Mouse (Mus musculus) embryo, embryonic 11 days (tissue): Measurements from ENCODE around the gene Rinl.

Source experiments
- DNase-seq: peaks from one replicate; pipeline ENCODE4 v3.0.0-alpha.2; 2015

Gene Rinl

GRCm38 (mm10) chr7:28825686-28826401, 37.1 kb downstream of the Rinl start:
- no peak for DNase-seq

- DNase-seq = no peak
Measured at GRCm38 (mm10) chr7:28826402-28826772, 37.6 kb downstream of the Rinl start.

DNA sequence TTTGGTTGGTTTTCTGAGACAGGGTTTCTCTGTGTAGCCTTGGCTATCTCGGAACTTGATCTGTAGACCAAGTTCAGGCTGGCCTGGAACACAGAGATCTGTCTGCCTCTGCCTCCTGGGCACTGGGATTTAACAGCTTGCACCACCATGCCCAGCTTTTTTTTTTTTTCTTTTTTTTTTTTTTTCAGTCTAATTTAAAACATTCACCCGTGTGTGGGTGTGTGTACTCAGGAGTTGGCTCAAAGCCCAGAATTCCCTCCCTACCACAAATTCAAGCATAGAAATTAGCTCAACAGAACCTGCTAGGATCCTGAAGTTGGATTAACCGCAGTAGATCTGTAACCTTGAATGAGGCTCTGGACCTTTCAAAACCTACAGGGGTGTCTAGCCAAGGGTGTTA, 38.6 kb downstream of the Rinl start:
- no peak for DNase-seq

DNA sequence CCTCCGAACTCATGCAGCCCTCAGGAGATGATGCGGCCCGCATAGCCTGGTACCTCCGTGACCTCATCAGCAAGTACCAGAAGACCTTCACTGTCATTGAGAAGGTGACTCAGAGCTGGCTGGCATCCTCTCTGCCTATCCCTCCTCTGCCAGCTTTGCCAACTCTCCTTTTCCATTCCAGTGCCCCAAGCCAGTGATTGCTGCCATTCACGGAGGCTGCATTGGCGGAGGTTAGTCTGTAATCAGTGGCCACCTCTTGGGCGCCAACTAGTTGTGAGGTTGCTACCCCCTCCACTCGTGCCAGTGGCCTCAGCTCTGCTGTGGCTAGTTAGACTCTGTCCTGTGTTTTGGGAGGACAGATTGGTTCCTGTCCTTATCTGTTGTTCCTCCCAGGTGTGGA, 41.1 kb downstream of the Rinl start:
- DNase-seq = no peak

- no peak for DNase-seq
Measured at GRCm38 (mm10) chr7:28830981-28831380, 42.2 kb downstream of the Rinl start.

GRCm38 (mm10) chr7:28831411-28832125, 42.8 kb downstream of the Rinl start:
- no peak for DNase-seq

DNA sequence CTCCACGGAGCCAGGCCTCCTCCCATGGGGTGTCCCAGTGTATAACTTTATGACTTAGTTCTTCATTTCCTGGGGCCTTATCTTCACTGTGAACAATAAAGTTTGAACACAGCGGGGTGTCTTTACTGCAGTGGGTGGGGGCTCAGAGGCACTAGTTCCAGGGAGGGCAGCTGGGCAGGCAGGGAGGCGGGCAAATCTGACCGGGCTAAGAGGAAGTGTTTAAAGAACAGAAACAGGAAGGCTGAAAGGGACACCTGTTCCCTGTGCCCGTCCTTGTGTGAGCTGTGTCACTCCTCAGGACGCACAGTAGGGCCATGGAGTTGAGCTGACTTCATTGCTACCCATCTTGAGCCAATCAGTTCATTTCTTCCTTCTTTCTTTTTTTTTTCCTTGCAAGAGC, 43.4 kb downstream of the Rinl start:
- no peak for DNase-seq

DNA sequence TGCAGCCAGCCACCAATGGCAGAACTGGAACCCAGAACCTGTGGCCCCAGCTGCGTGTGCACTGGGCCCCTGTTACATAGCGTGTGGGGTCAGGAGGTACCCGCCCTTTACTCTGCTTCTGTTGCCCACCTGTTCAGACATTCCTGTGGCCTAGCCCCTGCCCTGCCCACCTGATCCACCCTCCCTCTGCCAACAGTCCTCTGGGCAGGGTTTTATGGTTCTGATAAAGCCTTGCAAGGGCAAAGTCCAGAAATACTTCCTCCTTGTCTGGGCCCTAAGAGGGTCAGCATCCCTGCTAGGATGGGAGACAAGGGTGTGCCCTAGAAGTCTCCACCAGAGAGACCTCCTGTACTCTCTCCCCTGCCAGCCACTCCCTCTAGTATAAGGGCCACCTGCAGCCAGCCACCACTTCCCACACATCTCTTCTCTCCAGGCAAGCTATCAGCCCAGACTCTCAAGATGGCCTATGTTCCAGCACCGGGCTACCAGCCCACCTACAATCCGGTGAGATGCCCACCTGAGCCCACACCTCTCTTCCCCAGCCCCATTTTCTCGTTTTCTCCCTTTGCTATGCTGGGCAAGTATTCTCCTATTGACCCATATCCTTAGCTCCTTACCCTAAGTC, 45.1 kb downstream of the Rinl start, which contains the start of gene Lgals4:
Lgals4 (plus strand) TSS at position 132 of the 625 bp plus-strand sequence.
- no peak for DNase-seq

GRCm38 (mm10) chr7:28836936-28837335, 48.2 kb downstream of the Rinl start:
- DNase-seq = no peak

DNA sequence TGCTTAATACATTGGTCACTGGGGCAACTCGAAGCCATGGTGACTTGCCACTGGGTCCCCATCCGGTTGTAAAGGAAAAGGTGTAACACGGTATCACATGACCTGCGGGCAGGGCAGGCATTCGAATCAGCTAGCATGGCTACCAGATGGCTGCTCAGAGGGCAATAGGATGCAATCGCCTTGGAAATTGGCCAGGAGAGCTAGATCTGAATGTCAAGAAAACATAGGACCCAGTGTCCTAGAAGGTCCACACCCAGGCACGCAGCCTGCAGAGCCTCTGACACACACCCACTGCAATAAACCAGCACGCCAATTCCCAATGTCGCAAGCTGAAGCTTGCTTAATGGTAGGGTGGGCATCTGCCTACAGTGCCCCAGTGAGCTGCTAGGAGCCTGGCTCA, 49.6 kb downstream of the Rinl start:
- no peak for DNase-seq

GRCm38 (mm10) chr7:28847273-28847672, 58.5 kb downstream of the Rinl start:
- DNase-seq = no peak
